Mouse (Mus musculus) adrenal gland, adult 8-10 months (tissue): ENCODE measurements around the gene Ctsh. TPM values are rescaled to one million over a fixed set of nuclear protein-coding genes. Genes with fewer than 3 reads are reported as not detected.
A peak's percentile ranks its signal among the peaks of the same experiment; 100 is the strongest.
"Not testable (repeated sequence)": the region's sequence is repeated elsewhere in the genome, so short reads cannot be mapped to it uniquely, and the experiment has no call there.

Experiments
- DNase-seq: peaks from one replicate; pipeline ENCODE4 v3.0.0; 2022
- total RNA-seq, 4 experiments: library from RNA; stranded (reverse); gene quantifications; 2 replicates each; pipeline ENCODE4 v1.2.4; 2022

Ctsh gene
- total RNA-seq, 4 experiments from 2014 or later: 176 to 258 (median 215) TPM

DNA sequence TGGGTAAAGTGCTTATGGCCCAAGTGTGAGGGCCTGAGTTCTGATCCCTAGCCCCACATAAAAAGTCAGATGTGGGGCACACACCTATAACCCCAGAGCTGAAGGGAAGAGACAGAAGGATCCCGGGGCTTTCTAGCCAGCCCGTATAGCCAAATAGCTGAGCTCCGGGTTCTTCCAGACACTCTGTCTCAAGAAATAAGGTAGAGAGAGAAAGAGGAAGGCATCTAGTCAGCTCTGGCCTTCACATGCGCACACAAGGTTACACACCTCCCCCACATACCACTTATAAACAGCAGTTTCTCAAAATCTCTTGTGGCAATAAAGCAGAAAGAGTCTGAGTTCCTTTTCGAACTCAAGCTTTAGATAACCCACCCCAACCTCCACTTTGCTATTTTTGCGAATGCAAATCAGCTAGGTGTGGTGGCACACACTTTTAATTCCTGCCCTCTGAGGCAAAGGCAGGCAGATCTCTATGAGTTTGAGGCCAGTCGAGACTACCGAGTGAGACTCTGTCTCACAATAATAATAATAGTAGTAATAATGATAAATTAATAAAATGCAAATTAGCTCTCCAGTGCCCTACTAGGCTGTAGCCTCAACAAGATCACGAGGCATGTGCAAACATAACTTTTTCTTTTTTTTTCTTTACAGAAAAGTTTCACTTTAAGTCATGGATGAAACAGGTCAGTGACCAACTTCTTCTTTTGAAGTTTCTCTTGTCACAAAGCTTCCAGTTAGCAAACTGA lies 6.0 kb downstream of the Ctsh start:
- DNase-seq: no peak

DNA sequence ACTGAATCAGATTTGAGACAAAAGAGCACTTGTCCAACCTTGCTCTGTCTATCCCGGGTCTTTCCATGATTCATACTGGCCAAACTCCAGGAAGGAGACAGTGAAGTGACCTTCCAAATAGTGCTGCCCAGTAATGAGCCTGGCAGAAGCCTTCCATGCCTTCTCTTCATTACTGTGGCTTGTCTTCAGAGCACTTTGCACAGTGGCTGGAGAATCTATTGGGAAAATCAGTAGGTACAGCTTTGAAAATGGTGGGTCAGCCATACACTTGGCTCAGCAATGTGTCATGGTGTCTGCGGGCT lies 6.6 kb downstream of the Ctsh start:
- DNase-seq: peak; percentile 74

GRCm38 (mm10) chr9:90060932-90061331 lies 7.0 kb downstream of the Ctsh start:
- not testable (repeated sequence) for DNase-seq

GRCm38 (mm10) chr9:90067341-90067740 lies 13.4 kb downstream of the Ctsh start:
- no peak for DNase-seq

- DNase-seq: no peak
These were observed 14.8 kb downstream of the Ctsh start for GRCm38 (mm10) chr9:90068786-90069185.

GRCm38 (mm10) chr9:90069485-90069884 lies 15.5 kb downstream of the Ctsh start:
- no peak for DNase-seq

GRCm38 (mm10) chr9:90070174-90070573 lies 16.2 kb downstream of the Ctsh start:
- no peak for DNase-seq

GRCm38 (mm10) chr9:90075336-90075735 lies 21.4 kb downstream of the Ctsh start:
- no peak for DNase-seq

- DNase-seq: no peak
These were observed 22.2 kb downstream of the Ctsh start for GRCm38 (mm10) chr9:90076131-90076530.

- peak; percentile 68 for DNase-seq
These were observed 23.0 kb downstream of the Ctsh start for GRCm38 (mm10) chr9:90076849-90077461.

GRCm38 (mm10) chr9:90081961-90082360 lies 28.0 kb downstream of the Ctsh start:
- not testable (repeated sequence) for DNase-seq

DNA sequence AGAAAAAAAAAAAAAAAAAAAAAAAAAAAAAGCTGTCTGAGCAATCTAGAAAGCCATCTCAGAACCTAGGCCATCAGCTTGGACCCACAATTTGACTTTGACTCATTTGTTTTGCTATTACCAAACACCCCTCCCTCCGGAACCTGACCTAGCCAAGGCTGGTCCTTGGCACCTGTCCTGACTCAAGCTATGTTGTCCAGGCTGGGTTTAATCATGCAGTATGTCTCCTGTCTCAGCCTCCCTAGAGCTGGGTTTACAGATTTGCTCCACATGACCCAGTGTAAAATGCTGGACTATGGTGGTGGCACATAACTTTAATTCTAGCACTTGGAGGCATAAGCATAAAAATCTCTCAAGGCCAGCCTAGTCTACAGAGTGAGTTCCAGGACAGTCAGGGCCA lies 29.0 kb downstream of the Ctsh start:
- no peak for DNase-seq

DNA sequence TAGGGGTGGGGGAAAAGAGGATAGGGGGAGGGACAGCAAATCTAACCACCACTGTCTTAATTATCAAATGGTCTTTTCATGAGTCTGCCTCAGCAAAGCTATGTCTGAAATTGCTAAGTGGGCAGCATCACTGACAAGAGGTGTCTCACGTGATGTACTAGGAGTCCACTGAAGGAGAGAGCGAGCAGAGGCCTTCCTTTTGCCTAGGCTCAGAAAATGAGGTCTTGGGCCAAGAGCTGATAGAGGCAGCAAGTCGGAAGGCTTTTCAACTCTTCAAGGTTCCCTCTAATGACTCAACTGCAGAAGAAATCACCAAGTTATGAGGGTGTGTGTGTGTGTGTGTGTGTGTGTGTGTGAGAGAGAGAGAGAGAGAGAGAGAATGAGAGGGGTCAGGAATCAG lies 30.2 kb downstream of the Ctsh start:
- no peak for DNase-seq

GRCm38 (mm10) chr9:90084766-90085468 lies 31.0 kb downstream of the Ctsh start:
- no peak for DNase-seq

DNA sequence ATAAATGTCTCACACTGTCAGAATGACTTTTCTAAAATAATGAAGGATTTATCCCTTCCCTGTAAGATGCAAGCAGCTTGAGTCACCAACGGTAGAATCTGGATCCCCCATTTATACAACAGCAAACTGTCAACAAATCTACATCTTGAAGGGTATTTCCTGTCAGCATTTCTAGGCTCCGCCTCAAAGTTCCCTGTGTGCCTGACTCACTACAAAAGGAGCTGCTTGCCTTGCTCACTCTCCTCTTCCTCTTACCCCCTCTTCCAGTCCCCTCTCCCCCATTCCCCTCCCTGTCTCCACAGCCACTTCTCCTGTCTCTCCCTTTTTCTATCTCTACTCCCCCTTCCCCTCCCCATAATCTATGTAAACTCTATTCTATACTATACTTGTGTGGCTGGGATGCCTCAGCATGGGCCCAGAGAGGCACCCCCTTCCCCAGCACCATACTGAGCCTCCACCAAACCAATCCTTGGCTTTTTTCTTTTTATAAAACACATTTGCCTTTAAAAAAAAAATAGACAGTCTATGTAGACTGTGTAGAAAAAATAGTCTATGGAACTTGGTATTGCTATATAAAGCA lies 34.0 kb downstream of the Ctsh start:
- DNase-seq: no peak

DNA sequence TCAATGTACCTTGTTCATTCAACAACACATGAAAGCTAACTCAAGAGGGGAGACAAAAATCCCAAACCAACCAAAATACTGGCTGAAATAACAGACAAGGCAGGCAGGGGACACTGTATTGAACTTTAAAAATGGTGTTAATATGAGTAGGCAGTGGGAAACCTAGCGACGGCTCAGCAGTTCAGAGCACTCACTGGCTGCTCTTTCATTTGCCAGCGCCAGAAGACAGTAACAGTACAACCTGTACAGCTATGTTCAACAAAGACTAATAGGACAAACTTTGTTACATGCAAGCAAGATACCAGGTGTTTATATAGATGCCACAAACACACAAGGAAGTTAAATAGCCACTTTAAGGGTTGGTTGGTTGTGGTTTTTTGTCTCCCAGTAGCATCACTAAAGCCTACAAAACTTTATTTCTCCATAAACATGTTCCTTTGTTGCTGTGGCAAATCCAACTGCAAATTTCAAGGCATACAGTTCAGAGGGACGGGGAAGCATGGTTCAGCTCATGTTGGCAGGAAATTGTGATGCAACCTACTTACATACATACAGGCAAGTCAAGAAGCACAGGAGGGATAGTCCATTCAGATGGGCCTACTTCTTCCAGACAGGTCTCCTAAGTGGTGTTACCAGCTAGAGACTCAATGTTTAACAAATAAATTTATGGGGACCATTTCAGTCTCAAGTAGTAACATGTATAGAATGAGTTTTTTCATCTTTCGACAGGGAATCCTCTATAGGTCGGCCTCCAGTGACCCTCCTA lies 35.6 kb downstream of the Ctsh start:
- no peak for DNase-seq

DNA sequence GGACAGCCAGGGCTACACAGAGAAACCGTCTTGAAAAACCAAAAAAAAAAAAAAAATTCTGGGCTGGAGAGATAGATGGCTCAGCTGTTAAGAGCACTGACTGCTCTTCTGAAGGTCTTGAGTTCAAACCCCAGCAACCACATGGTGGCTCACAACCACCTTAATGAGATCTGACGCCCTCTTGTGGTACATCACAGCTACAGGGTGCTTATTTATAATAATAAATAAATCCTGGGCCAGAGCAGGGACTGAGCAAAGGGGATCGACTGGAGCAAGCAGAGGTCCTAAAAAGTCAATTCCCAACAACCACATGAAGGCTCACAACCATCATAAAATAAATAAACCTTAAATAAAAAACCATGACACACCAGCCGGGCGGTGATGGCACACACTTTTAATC lies 45.0 kb downstream of the Ctsh start:
- no peak for DNase-seq

DNA sequence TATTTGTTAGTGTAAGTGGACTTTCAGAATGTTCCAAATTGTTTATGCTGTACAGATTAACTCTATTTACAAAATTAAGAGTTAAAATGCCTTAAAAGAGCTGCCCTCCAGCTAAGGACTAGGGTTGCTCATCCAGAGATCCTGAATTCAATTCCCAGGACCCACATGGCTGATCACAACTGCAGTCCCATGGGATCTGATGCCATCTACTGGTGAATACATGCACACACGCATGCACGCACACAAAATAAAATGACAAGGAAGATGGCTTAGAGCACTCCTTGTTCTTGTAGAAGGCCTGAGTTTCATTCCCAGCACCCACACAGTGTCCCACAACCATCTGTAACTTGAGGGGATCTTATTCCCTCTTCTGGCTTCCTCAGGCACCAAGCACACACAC lies 46.8 kb downstream of the Ctsh start:
- no peak for DNase-seq

- DNase-seq: no peak
These were observed 51.5 kb downstream of the Ctsh start for GRCm38 (mm10) chr9:90105462-90105861.

GRCm38 (mm10) chr9:90106915-90107314 lies 53.0 kb downstream of the Ctsh start:
- DNase-seq: no peak

DNA sequence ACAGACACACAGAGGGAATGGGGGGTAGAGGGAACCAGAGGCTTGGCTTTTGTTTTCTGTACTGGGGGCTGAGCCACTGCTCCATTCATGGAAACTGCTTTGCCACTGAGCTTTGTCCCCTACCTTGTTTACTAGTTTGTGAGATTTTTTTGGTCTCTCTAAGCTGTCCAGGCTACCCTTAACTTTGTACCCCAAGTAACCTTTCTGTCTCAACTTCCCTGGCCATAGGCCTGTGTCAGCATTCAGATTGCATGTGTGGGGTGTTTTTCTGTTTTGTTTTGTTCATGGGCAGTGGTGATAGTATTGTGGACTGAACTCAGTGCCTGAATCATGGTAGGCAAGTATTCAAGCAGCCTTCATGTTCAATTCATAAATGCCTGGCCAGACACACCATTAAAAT lies 54.3 kb downstream of the Ctsh start:
- no peak for DNase-seq

GRCm38 (mm10) chr9:90109386-90109785 lies 55.4 kb downstream of the Ctsh start:
- DNase-seq: no peak

DNA sequence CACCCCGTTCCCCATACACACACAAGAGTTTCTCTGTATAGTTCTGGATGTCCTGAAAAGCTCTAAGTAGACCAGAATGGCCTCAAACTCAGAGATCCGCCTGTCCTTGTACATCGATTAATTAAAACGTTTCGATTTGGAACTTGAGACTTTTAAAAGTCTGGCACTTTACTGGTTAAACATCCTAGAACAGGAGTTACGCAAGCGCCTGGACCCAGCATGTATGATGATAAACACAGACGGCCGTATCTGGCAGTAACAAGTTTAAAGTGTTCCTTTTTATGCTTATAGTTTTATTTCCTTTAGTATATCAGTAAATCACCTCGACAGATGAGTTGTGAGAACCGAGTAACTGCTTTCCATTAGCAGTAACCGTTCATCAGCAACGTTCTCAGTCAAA lies 59.2 kb downstream of the Ctsh start:
- DNase-seq: no peak
